Mouse (Mus musculus): ENCODE data around the gene Krt23.

The Krt23 gene

GRCm38 (mm10) chr11:99492733-99493573 is at the start of gene Krt23:
Krt23 (minus strand) TSS chr11:99493137.
- no peak for DNase-seq (ENCODE audit: extremely low read depth, low read depth, low spot score)

- no peak for DNase-seq (ENCODE audit: extremely low read depth, low read depth, low spot score)
Measured at GRCm38 (mm10) chr11:99539721-99540120, 46.8 kb upstream of the Krt23 start.

- DNase-seq (ENCODE audit: extremely low read depth, low read depth, low spot score): no peak
Measured at GRCm38 (mm10) chr11:99521288-99521860, 28.4 kb upstream of the Krt23 start, which contains the start of gene Krt39. Krt39 (minus strand) TSS chr11:99521338.

GRCm38 (mm10) chr11:99514098-99514497 is 21.2 kb upstream of the Krt23 start:
- DNase-seq (ENCODE audit: extremely low read depth, low read depth, low spot score): no peak

GRCm38 (mm10) chr11:99500095-99500805 is 7.3 kb upstream of the Krt23 start:
- DNase-seq (ENCODE audit: extremely low read depth, low read depth, low spot score): no peak

- no peak for DNase-seq (ENCODE audit: extremely low read depth, low read depth, low spot score)
Measured at GRCm38 (mm10) chr11:99496460-99496859, 3.5 kb upstream of the Krt23 start.

GRCm38 (mm10) chr11:99494741-99495140 is 1.8 kb upstream of the Krt23 start:
- no peak for DNase-seq (ENCODE audit: extremely low read depth, low read depth, low spot score)

- DNase-seq (ENCODE audit: extremely low read depth, low read depth, low spot score): no peak
Measured at GRCm38 (mm10) chr11:99493574-99493850, 575 bp upstream of the Krt23 start.

- no peak for DNase-seq (ENCODE audit: extremely low read depth, low read depth, low spot score)
Measured at GRCm38 (mm10) chr11:99491040-99491439, 1.9 kb downstream of the Krt23 start.

- no peak for DNase-seq (ENCODE audit: extremely low read depth, low read depth, low spot score)
Measured at GRCm38 (mm10) chr11:99490624-99491023, 2.3 kb downstream of the Krt23 start.

GRCm38 (mm10) chr11:99489233-99489632 is 3.7 kb downstream of the Krt23 start:
- no peak for DNase-seq (ENCODE audit: extremely low read depth, low read depth, low spot score)

GRCm38 (mm10) chr11:99474981-99475380 is 18.0 kb downstream of the Krt23 start:
- no peak for DNase-seq (ENCODE audit: extremely low read depth, low read depth, low spot score)

- no peak for DNase-seq (ENCODE audit: extremely low read depth, low read depth, low spot score)
Measured at GRCm38 (mm10) chr11:99473433-99473832, 19.5 kb downstream of the Krt23 start.

- no peak for DNase-seq (ENCODE audit: extremely low read depth, low read depth, low spot score)
Measured at GRCm38 (mm10) chr11:99472405-99472804, 20.5 kb downstream of the Krt23 start.

- DNase-seq (ENCODE audit: extremely low read depth, low read depth, low spot score): no peak
Measured at GRCm38 (mm10) chr11:99471946-99472345, 21.0 kb downstream of the Krt23 start.

- DNase-seq (ENCODE audit: extremely low read depth, low read depth, low spot score): no peak
Measured at GRCm38 (mm10) chr11:99469228-99469627, 23.7 kb downstream of the Krt23 start.

GRCm38 (mm10) chr11:99468566-99468965 is 24.4 kb downstream of the Krt23 start:
- DNase-seq (ENCODE audit: extremely low read depth, low read depth, low spot score): no peak

GRCm38 (mm10) chr11:99466316-99466715 is 26.6 kb downstream of the Krt23 start:
- no peak for DNase-seq (ENCODE audit: extremely low read depth, low read depth, low spot score)

- no peak for DNase-seq (ENCODE audit: extremely low read depth, low read depth, low spot score)
Measured at GRCm38 (mm10) chr11:99464836-99465235, 28.1 kb downstream of the Krt23 start.

GRCm38 (mm10) chr11:99463155-99463554 is 29.8 kb downstream of the Krt23 start:
- DNase-seq (ENCODE audit: extremely low read depth, low read depth, low spot score): no peak

- no peak for DNase-seq (ENCODE audit: extremely low read depth, low read depth, low spot score)
Measured at GRCm38 (mm10) chr11:99461736-99462135, 31.2 kb downstream of the Krt23 start.

- DNase-seq (ENCODE audit: extremely low read depth, low read depth, low spot score): no peak
Measured at GRCm38 (mm10) chr11:99458887-99459286, 34.0 kb downstream of the Krt23 start.

Measured in fat pad, adult 2 months (tissue).